Mouse (Mus musculus) C2C12 (cell line): Measurements from ENCODE around the gene Phex. TPM values are rescaled to one million over a fixed set of nuclear protein-coding genes. Genes with fewer than 3 reads are reported as not detected.

Source experiments
- H3K27me3 ChIP-seq: one replicate; pipeline ENCODE4 v1.6.1; 2011; ENCODE audit not compliant: control insufficient read depth, insufficient read depth, insufficient read length
- H3K36me3 ChIP-seq: one replicate; pipeline ENCODE4 v1.6.1; 2011; ENCODE audit not compliant: control insufficient read depth, insufficient read depth
- H3K4me3 ChIP-seq: one replicate; pipeline ENCODE4 v1.5.1; 2011; ENCODE audit warnings: mild to moderate bottlenecking, control low read depth; ENCODE audit not compliant: poor library complexity, insufficient read depth, severe bottlenecking
- H3K79me2 ChIP-seq: one replicate; pipeline ENCODE4 v1.6.1; 2011; ENCODE audit not compliant: control insufficient read depth, insufficient read depth
- H3K79me3 ChIP-seq: one replicate; pipeline ENCODE4 v1.6.1; 2011; ENCODE audit warnings: low read depth, control low read depth
- H3ac ChIP-seq: one replicate; pipeline ENCODE3; 2011; ENCODE audit warnings: low read depth; ENCODE audit not compliant: control insufficient read depth, insufficient read length
- CEBPB ChIP-seq: IDR thresholded peaks from one replicate; pipeline ENCODE4 v1.6.1; 2011; ENCODE audit warnings: low read depth, mild to moderate bottlenecking, control low read depth, moderate library complexity
- CTCF ChIP-seq: IDR thresholded peaks from one replicate; pipeline ENCODE4 v1.5.1; 2011; ENCODE audit not compliant: control insufficient read depth, insufficient read depth, insufficient read length
- FOSL1 ChIP-seq: IDR thresholded peaks from one replicate; pipeline ENCODE4 v1.8.0; 2011; ENCODE audit warnings: mild to moderate bottlenecking, low read length; ENCODE audit not compliant: poor library complexity, insufficient read depth, severe bottlenecking
- MAX ChIP-seq: IDR thresholded peaks from one replicate; pipeline ENCODE4 v1.6.1; 2011; ENCODE audit warnings: mild to moderate bottlenecking, control low read depth
- MYOD1 ChIP-seq: IDR thresholded peaks from one replicate; pipeline ENCODE4 v1.6.1; 2011; ENCODE audit warnings: low read depth; ENCODE audit not compliant: control insufficient read depth, insufficient read length
- MYOG ChIP-seq: IDR thresholded peaks from one replicate; pipeline ENCODE4 v1.6.1; 2011; ENCODE audit not compliant: control insufficient read depth, insufficient read length; ENCODE audit errors: extremely low read depth
- USF1 ChIP-seq: IDR thresholded peaks from one replicate; pipeline ENCODE4 v1.6.1; 2011; ENCODE audit warnings: low read depth, mild to moderate bottlenecking, control low read depth, moderate library complexity
- polyA plus RNA-seq: library from polyadenylated mRNA; unstranded; fragments of >200 nt; fragmentation: generic; extraction: Trizol; gene quantifications from one replicate; pipeline ENCODE4 v1.2.1, GENCODE M21; 2012; ENCODE audit warnings: missing spikeins

The Phex gene
- polyA plus RNA-seq, 1 experiment: 0.63 TPM

DNA sequence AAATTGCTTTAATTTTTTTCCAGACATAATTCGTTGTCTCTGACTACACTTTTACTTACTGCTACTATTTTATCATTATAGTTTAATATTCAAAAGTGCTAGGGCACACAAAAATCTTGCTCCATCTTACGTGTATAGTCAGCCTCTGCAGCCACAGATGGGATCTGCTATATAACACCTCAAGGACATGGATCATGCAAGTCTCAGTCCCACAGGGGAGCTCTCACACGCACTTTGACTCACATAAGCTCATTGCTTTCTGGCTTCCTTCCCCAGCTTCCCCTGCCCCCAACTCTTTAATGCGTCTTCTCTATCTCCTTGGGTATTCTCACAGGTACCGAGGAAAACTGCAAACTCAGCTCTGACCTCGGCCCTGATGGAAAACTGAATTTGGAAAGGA, 10.2 kb downstream of the Phex start:
- Histone ChIP-seq H3K79me3 (no peaks in the 10 kb centered on the region), H3ac (no peak overlapping the region), H3K36me3 (no peaks in the 10 kb centered on the region)

DNA sequence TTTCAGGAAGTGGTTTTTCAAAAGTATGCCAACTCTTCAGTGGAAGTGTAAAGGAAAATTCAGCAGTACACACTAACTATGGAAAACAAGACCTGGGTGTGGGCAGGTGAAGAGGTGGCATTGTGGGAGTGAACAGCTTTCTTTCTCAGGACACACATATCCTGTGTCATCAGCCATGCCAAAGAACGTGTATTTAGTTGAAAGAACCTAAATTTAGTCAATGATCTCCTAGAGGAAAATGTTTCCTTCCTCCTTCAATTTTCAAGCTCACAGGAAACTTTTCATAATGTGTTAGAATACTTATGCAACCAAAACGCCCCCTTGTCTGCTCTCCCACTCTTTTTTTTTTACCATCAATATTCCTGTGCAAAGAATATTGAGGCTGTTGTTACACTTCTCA, 23.9 kb downstream of the Phex start:
- Histone ChIP-seq H3K79me2 (no peaks in the 10 kb centered on the region), H3K4me3 (no peak overlapping the region), H3K27me3 (no peaks in the 10 kb centered on the region), H3ac (no peak overlapping the region), H3K79me3 (no peaks in the 10 kb centered on the region), H3K36me3 (no peaks in the 10 kb centered on the region)
- TF ChIP-seq CEBPB: no peak
- no peak for TF ChIP-seq MAX
- no peak for TF ChIP-seq MYOD1
- TF ChIP-seq USF1: no peak
- TF ChIP-seq CTCF: no peak
- no peak for TF ChIP-seq FOSL1
- no peak for TF ChIP-seq MYOG

More for the DNA sequence above, 10.2 kb downstream of the Phex start:
- H3K27me3 ChIP-seq: no peaks in the 10 kb centered on the region
- H3K79me2 ChIP-seq: no peaks in the 10 kb centered on the region
- H3K4me3 ChIP-seq: no peak overlapping the region
- TF ChIP-seq FOSL1: no peak
- no peak for TF ChIP-seq CTCF
- no peak for TF ChIP-seq MYOD1
- TF ChIP-seq MAX: no peak
- no peak for TF ChIP-seq CEBPB

DNA sequence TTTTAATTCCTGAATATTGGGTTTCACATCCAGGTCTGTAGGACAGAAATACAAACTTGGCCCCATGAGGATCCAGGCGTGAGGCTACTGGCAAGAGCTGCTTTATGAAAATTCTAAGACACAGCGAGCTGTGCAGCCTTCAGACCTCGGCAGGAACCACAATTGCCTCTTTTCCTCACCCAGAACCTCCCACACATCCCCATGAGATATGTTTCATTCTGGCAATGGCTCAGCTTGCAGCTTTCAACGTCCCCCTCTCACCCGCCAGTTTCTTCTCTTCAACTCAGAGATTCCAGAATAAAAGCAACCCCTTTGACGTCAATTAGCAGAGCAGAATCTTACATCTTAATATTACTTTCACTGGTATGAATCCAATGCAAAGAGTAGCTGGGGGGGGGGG, 25.0 kb downstream of the Phex start:
- no peaks in the 10 kb centered on the region for H3K36me3 ChIP-seq
- no peak for TF ChIP-seq CTCF
- H3ac ChIP-seq: no peak overlapping the region
- H3K4me3 ChIP-seq: no peak overlapping the region
- no peaks in the 10 kb centered on the region for H3K27me3 ChIP-seq
- H3K79me3 ChIP-seq: no peaks in the 10 kb centered on the region
- H3K79me2 ChIP-seq: no peaks in the 10 kb centered on the region

DNA sequence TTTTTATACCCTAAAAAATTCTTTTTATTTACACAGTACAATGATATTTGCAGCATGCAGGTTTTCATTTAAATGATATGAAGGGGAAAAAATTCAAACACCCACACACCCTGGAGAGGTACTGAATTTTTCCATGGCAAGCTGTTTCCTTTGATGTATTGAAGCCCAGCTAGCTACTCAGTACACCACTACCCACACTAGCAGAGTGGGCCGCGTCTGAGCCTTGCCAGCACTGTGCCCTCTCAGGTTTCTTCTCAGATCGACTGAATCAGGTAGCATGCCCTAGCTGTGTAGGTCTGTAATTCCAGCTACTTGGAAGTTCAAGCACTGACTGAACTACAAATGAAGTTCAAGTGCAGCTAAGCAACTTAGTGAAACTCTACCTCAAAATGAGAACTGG, 26.7 kb downstream of the Phex start:
- H3ac ChIP-seq: no peak overlapping the region
- H3K4me3 ChIP-seq: no peak overlapping the region
- no peaks in the 10 kb centered on the region for H3K79me2 ChIP-seq
- TF ChIP-seq MYOD1: no peak
- no peak for TF ChIP-seq FOSL1
- TF ChIP-seq CTCF: no peak
- no peak for TF ChIP-seq MYOG
- no peak for TF ChIP-seq USF1
- no peak for TF ChIP-seq CEBPB
- no peaks in the 10 kb centered on the region for H3K27me3 ChIP-seq
- H3K79me3 ChIP-seq: no peaks in the 10 kb centered on the region
- H3K36me3 ChIP-seq: no peaks in the 10 kb centered on the region

DNA sequence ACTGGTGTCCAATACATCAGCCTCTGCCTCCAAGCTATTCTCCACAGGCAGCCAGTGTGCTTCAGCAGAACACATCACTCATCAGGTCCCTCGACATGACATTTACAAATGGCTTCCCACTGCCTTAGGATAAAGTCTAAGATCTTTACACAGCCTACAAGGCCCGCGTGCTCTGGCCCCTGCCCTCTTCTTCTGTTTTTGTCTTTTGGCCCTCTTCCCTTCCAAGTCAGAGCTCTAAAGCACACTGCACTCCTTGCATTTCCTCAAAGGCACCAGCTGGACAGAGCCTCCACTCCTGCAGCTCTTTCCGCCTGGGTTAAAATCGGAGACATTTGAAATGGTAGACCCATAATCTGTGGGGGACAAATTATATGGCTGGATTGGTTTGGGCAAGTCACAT, 28.1 kb downstream of the Phex start:
- H3K79me2 ChIP-seq: no peaks in the 10 kb centered on the region
- no peak for TF ChIP-seq USF1
- TF ChIP-seq FOSL1: no peak
- no peak for TF ChIP-seq MYOD1
- TF ChIP-seq CTCF: no peak
- no peak for TF ChIP-seq CEBPB
- TF ChIP-seq MYOG: no peak
- TF ChIP-seq MAX: no peak
- no peaks in the 10 kb centered on the region for H3K27me3 ChIP-seq
- no peaks in the 10 kb centered on the region for H3K79me3 ChIP-seq
- H3K36me3 ChIP-seq: no peaks in the 10 kb centered on the region
- no peak overlapping the region for H3ac ChIP-seq
- no peak overlapping the region for H3K4me3 ChIP-seq

DNA sequence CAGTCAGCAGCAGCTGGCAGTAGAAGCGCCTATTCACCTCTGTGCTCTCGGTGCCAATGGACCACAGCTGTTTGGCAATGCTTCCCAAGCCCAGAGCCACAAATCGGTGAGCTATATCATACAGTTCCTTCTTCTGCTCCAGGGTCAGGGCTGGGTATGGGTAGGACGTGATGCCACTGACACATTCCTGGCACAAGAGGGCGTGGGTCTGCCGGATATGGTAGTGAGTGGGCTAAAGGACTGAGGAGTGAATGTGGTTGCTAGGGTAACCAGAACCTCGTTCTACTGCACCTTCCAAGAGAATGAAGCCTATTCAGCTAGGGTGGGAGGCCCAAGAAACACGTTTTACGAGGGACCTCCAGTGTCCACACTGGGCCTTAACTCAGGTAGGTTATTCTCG, 36.3 kb downstream of the Phex start:
- H3ac ChIP-seq: no peak overlapping the region
- no peaks in the 10 kb centered on the region for H3K79me3 ChIP-seq
- H3K79me2 ChIP-seq: no peaks in the 10 kb centered on the region
- TF ChIP-seq CEBPB (no peak), MYOD1 (no peak), MAX (no peak), MYOG (no peak), FOSL1 (no peak), CTCF (no peak), USF1 (no peak)
- no peaks in the 10 kb centered on the region for H3K36me3 ChIP-seq
- H3K4me3 ChIP-seq: no peak overlapping the region
- no peaks in the 10 kb centered on the region for H3K27me3 ChIP-seq
